Mouse (Mus musculus) liver, embryonic 12.5 days (tissue): ENCODE measurements around the gene Mtx3. TPM values are rescaled to one million over a fixed set of nuclear protein-coding genes. Genes with fewer than 3 reads are reported as not detected.
A peak's percentile ranks its signal among the peaks of the same experiment; 100 is the strongest.
"Not testable (repeated sequence)": the region's sequence is repeated elsewhere in the genome, so short reads cannot be mapped to it uniquely, and the experiment has no call there.

ENCODE experiments used
- ATAC-seq: fragments of 200-750 bp; cut with Nextera tagmentation; 2 replicates; pipeline ENCODE4 v1.8.0; 2017; ENCODE audit warnings: moderate number of reproducible peaks, mild to moderate bottlenecking, moderate library complexity
- H3K27ac ChIP-seq: fragments of 300-500 bp; sonication (generic); 2 replicates; pipeline ENCODE4 v1.5.1; 2016; ENCODE audit warnings: mild to moderate bottlenecking
- H3K27me3 ChIP-seq: fragments of 300-500 bp; sonication (generic); replicated peaks from 2 replicates; pipeline ENCODE4 v1.6.1; 2016; ENCODE audit warnings: mild to moderate bottlenecking, moderate library complexity
- H3K36me3 ChIP-seq: fragments of 300-500 bp; sonication (generic); 2 replicates; pipeline ENCODE4 v1.6.1; 2016; ENCODE audit warnings: mild to moderate bottlenecking, moderate library complexity
- H3K4me1 ChIP-seq: fragments of 300-500 bp; sonication (generic); 2 replicates; pipeline ENCODE4 v1.6.1; 2016
- H3K4me2 ChIP-seq: fragments of 300-500 bp; sonication (generic); 2 replicates; pipeline ENCODE4 v1.6.1; 2016; ENCODE audit warnings: mild to moderate bottlenecking, moderate library complexity
- H3K4me3 ChIP-seq: fragments of 300-500 bp; sonication (generic); 2 replicates; pipeline ENCODE4 v1.5.1; 2016; ENCODE audit warnings: mild to moderate bottlenecking, moderate library complexity
- H3K9ac ChIP-seq: fragments of 300-500 bp; sonication (generic); 2 replicates; pipeline ENCODE4 v1.6.1; 2016; ENCODE audit warnings: mild to moderate bottlenecking, moderate library complexity
- H3K9me3 ChIP-seq: fragments of 300-500 bp; sonication (generic); replicated peaks from 2 replicates; pipeline ENCODE4 v1.6.1; 2016; ENCODE audit warnings: mild to moderate bottlenecking, moderate library complexity
- WGBS: fragments of 180-500 bp; shearing (Covaris S2); methylation state at CpG from one replicate; pipeline ENCODE4 v1.1.7; 2016; ENCODE audit not compliant: insufficient replicate concordance; 5-methylcytosine and 5-hydroxymethylcytosine counted together
- polyA plus RNA-seq: library from polyadenylated mRNA; unstranded; fragments of >200 nt; fragmentation: Nextera tagmentation; extraction: Ambion mirVana; gene quantifications from 2 replicates; pipeline ENCODE4 v1.2.1, GENCODE M21; 2016

Mtx3 gene
- polyA plus RNA-seq = 1.1 TPM in 2 replicates

- H3K9me3 ChIP-seq = no peaks in the 10 kb centered on the region
- peaks cover 22% of the 10 kb centered on the region for H3K36me3 ChIP-seq
- peaks cover 34% of the 10 kb centered on the region for H3K4me1 ChIP-seq
- peak within 1 kb of the TSS; percentile 78 for H3K4me2 ChIP-seq
- H3K4me3 ChIP-seq = peak within 1 kb of the TSS; percentile 81
- peak within 1 kb of the TSS; percentile 80 for H3K9ac ChIP-seq
- H3K27me3 ChIP-seq = peaks cover 6% of the 10 kb centered on the region
- H3K27ac ChIP-seq = peak within 1 kb of the TSS; percentile 74
- 3% methylated on average over 40 of the region's 40 CpGs for WGBS
- peak; percentile 79 for ATAC-seq
Measured at GRCm38 (mm10) chr13:92844586-92845221, at the start of gene Mtx3. TSS of gene Mtx3 (plus strand) at chr13:92844760.

GRCm38 (mm10) chr13:92798830-92799229, 45.7 kb upstream of the Mtx3 start:
- H3K9me3 ChIP-seq = no peaks in the 10 kb centered on the region
- H3K27ac ChIP-seq = no peak overlapping the region
- H3K4me1 ChIP-seq = no peaks in the 10 kb centered on the region
- H3K9ac ChIP-seq = no peak overlapping the region
- peaks cover 39% of the 10 kb centered on the region for H3K27me3 ChIP-seq
- 45% methylated on average over 2 of the region's 2 CpGs for WGBS
- H3K36me3 ChIP-seq = no peaks in the 10 kb centered on the region
- H3K4me2 ChIP-seq = no peak overlapping the region
- ATAC-seq = no peak
- no peak overlapping the region for H3K4me3 ChIP-seq

GRCm38 (mm10) chr13:92799306-92799925, 45.1 kb upstream of the Mtx3 start:
- Histone ChIP-seq H3K4me1 (no peaks in the 10 kb centered on the region), H3K4me2 (no peak overlapping the region), H3K4me3 (no peak overlapping the region), H3K27me3 (peaks cover 33% of the 10 kb centered on the region), H3K9ac (no peak overlapping the region), H3K27ac (no peak overlapping the region), H3K36me3 (no peaks in the 10 kb centered on the region), H3K9me3 (no peaks in the 10 kb centered on the region)
- no peak for ATAC-seq
- 53% methylated on average over 7 of the region's 7 CpGs for WGBS

GRCm38 (mm10) chr13:92806785-92807184, 37.8 kb upstream of the Mtx3 start:
- Histone ChIP-seq H3K9ac (no peak overlapping the region), H3K27me3 (peaks cover 7% of the 10 kb centered on the region; the same call in 1 of the 2 replicates)
- no peak for ATAC-seq

DNA sequence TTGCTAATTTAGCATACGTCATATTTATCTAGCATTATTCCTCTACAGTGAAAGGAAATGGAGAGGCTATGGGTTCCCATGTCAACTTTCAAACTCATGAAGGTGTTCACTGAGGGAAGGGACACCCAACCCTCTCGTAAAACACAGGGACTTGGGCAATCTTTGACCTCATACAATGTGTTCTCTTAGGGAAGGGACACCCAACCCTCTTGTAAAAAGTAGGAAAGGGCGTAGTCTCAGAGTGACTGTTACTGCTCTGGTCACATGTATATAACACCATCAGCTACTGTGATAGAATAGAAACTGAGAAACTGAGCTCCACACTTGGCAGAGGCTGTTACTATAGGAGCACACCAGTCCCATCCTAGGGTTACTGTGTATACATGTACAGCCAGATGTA, 36.7 kb upstream of the Mtx3 start:
- Histone ChIP-seq H3K4me2 (no peak overlapping the region), H3K36me3 (no peaks in the 10 kb centered on the region), H3K27ac (no peak overlapping the region), H3K4me1 (no peaks in the 10 kb centered on the region), H3K9ac (no peak overlapping the region), H3K9me3 (no peaks in the 10 kb centered on the region), H3K4me3 (no peak overlapping the region), H3K27me3 (no peaks in the 10 kb centered on the region)
- 69% methylated on average over 3 of the region's 3 CpGs for WGBS
- ATAC-seq = no peak

More at GRCm38 (mm10) chr13:92806785-92807184, 37.8 kb upstream of the Mtx3 start:
- H3K27ac ChIP-seq = no peak overlapping the region
- no peaks in the 10 kb centered on the region for H3K9me3 ChIP-seq
- no peak overlapping the region for H3K4me2 ChIP-seq
- no peaks in the 10 kb centered on the region for H3K36me3 ChIP-seq
- no peaks in the 10 kb centered on the region for H3K4me1 ChIP-seq
- H3K4me3 ChIP-seq = no peak overlapping the region

DNA sequence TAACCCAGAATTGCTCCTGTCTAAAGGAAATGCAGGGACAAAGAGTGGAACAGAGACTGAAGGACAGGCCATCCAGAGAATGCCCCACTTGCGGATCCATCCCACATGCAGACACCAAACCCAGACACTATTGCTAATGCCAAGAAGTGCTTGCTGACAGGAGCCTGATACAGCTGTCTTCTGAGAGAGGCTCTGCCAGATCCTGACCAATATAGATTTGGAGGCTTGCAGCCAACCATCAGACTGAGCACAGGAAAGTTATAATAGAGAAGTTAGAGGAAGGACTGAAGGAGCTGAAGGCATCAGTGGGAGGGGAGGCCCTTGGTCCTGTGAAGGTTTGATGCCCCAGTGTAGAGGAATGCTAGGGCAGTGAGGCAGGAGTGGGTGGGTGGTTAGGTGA, 34.0 kb upstream of the Mtx3 start:
- not testable (repeated sequence) for H3K4me3 ChIP-seq, H3K27me3 ChIP-seq, H3K9ac ChIP-seq, H3K9me3 ChIP-seq, H3K4me2 ChIP-seq, H3K4me1 ChIP-seq, H3K27ac ChIP-seq, ATAC-seq, H3K36me3 ChIP-seq
- WGBS = 82% methylated on average over 1 of the region's 1 CpGs

DNA sequence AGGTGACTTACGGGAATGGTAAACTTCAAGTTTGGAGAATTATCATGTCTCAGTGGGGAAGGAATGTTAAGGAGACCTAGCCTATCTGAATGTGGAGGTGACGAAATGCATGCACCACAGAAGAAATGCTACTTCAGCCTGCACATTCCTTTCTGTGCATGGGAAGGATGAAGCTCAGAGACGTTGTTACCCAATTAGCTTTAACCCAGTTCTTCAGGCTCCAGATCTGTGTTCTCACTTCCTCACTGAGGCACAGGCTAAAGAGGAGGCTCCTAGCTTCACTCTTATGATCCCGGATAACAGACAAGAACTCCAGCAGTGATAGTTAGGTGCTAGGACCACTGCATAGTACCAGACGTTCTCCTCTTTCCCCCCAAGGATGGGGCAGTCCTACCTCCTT, 28.2 kb upstream of the Mtx3 start:
- H3K4me1 ChIP-seq = no peaks in the 10 kb centered on the region
- H3K4me2 ChIP-seq = no peak overlapping the region
- no peaks in the 10 kb centered on the region for H3K36me3 ChIP-seq
- no peak overlapping the region for H3K4me3 ChIP-seq
- no peak overlapping the region for H3K27ac ChIP-seq
- H3K9me3 ChIP-seq = no peaks in the 10 kb centered on the region
- no peak for ATAC-seq
- no peaks in the 10 kb centered on the region for H3K27me3 ChIP-seq
- WGBS = 64% methylated on average over 5 of the region's 5 CpGs
- H3K9ac ChIP-seq = no peak overlapping the region

GRCm38 (mm10) chr13:92817357-92817756, 27.2 kb upstream of the Mtx3 start:
- no peaks in the 10 kb centered on the region for H3K4me1 ChIP-seq
- 77% methylated on average over 3 of the region's 3 CpGs for WGBS
- no peaks in the 10 kb centered on the region for H3K36me3 ChIP-seq
- no peaks in the 10 kb centered on the region; the same call in 1 of the 2 replicates for H3K27me3 ChIP-seq
- ATAC-seq = no peak
- no peak overlapping the region for H3K9ac ChIP-seq
- no peak overlapping the region for H3K4me3 ChIP-seq
- no peak overlapping the region for H3K4me2 ChIP-seq
- no peak overlapping the region for H3K27ac ChIP-seq
- no peaks in the 10 kb centered on the region for H3K9me3 ChIP-seq

GRCm38 (mm10) chr13:92828820-92829219, 15.7 kb upstream of the Mtx3 start:
- no peaks in the 10 kb centered on the region for H3K9me3 ChIP-seq
- WGBS = 32% methylated on average over 10 of the region's 10 CpGs
- H3K9ac ChIP-seq = no peak overlapping the region
- no peak overlapping the region for H3K27ac ChIP-seq
- no peaks in the 10 kb centered on the region for H3K4me1 ChIP-seq
- H3K36me3 ChIP-seq = no peaks in the 10 kb centered on the region
- H3K27me3 ChIP-seq = no peaks in the 10 kb centered on the region; the same call in 1 of the 2 replicates
- H3K4me3 ChIP-seq = no peak overlapping the region
- no peak overlapping the region for H3K4me2 ChIP-seq
- ATAC-seq = no peak

GRCm38 (mm10) chr13:92833162-92833561, 11.4 kb upstream of the Mtx3 start:
- Histone ChIP-seq H3K27ac (no peak overlapping the region), H3K4me3 (no peak overlapping the region), H3K4me1 (no peaks in the 10 kb centered on the region), H3K4me2 (no peak overlapping the region), H3K9me3 (no peaks in the 10 kb centered on the region), H3K9ac (no peak overlapping the region), H3K36me3 (no peaks in the 10 kb centered on the region), H3K27me3 (no peaks in the 10 kb centered on the region; the same call in 1 of the 2 replicates)
- 76% methylated on average over 4 of the region's 4 CpGs for WGBS
- ATAC-seq = no peak

- no peak overlapping the region for H3K4me2 ChIP-seq
- peaks cover 6% of the 10 kb centered on the region for H3K27me3 ChIP-seq
- peak overlapping the region; percentile 38 for H3K27ac ChIP-seq
- H3K9me3 ChIP-seq = no peaks in the 10 kb centered on the region
- peaks cover 39% of the 10 kb centered on the region for H3K36me3 ChIP-seq
- 80% methylated on average over 4 of the region's 4 CpGs for WGBS
- ATAC-seq = no peak
- no peak overlapping the region for H3K9ac ChIP-seq
- H3K4me1 ChIP-seq = peaks cover 34% of the 10 kb centered on the region
- no peak overlapping the region for H3K4me3 ChIP-seq
Measured at GRCm38 (mm10) chr13:92846438-92846837, 1.9 kb downstream of the Mtx3 start.

GRCm38 (mm10) chr13:92847336-92847735, 2.8 kb downstream of the Mtx3 start:
- no peaks in the 10 kb centered on the region for H3K9me3 ChIP-seq
- peaks cover under 1% of the 10 kb centered on the region for H3K27me3 ChIP-seq
- peaks cover 34% of the 10 kb centered on the region for H3K4me1 ChIP-seq
- no peak overlapping the region for H3K9ac ChIP-seq
- H3K4me3 ChIP-seq = no peak overlapping the region
- H3K4me2 ChIP-seq = peak overlapping the region; percentile 40
- ATAC-seq = no peak
- H3K36me3 ChIP-seq = peaks cover 45% of the 10 kb centered on the region
- 44% methylated on average over 7 of the region's 7 CpGs for WGBS
- peak overlapping the region; percentile 68 for H3K27ac ChIP-seq
